In genomic region chr8:70754871-70755660, GRCm38 (mm10) we compare ENCODE assay signal across 8 mouse cellular contexts. TPM values are rescaled to one million over a fixed set of nuclear protein-coding genes. Genes with fewer than 3 reads are reported as not detected.
DNase-seq lines count a peak whose midpoint lies in the region; ATAC-seq and TF ChIP-seq lines count a peak whose summit lies in the region.

No protein-coding gene starts in this region.

- peak overlapping the region; percentile 79 for H3K9ac ChIP-seq in heart, adult 2 months (ENCODE audit: low read depth, low read length)
- peak overlapping the region; percentile 90 for H3K9ac ChIP-seq in embryonic facial prominence, embryonic 13.5 days

- 8% methylated on average over 50 of the region's 50 CpGs for WGBS in heart, adult 2 months
- WGBS in embryonic facial prominence, embryonic 13.5 days: 14% methylated on average over 50 of the region's 50 CpGs
- 19% methylated on average over 50 of the region's 50 CpGs for WGBS in hindbrain, embryonic 10.5 days

- peak overlapping the region; percentile 64 for H3K4me3 ChIP-seq in heart, adult 2 months
- H3K4me3 ChIP-seq in embryonic facial prominence, embryonic 13.5 days: peak overlapping the region; percentile 81
- H3K4me3 ChIP-seq in hindbrain, embryonic 10.5 days: peak overlapping the region; percentile 69
- H3K4me3 ChIP-seq in megakaryocyte, embryonic 14.5 days (replicated peaks): peak overlapping the region; percentile 93

- 0 out of 2 replicates have a peak, but pooled peaks have one; percentile 5 for TF ChIP-seq POLR2A in heart, adult 2 months (IDR thresholded peaks at IDR 0.05; ENCODE audit: insufficient read depth, low read depth, low read length)

- H3K9me3 ChIP-seq in embryonic facial prominence, embryonic 13.5 days: no peaks in the 10 kb centered on the region
- H3K9me3 ChIP-seq in hindbrain, embryonic 10.5 days: no peaks in the 10 kb centered on the region
- no peaks in the 10 kb centered on the region for H3K9me3 ChIP-seq in megakaryocyte, embryonic 14.5 days

- H3K79me2 ChIP-seq in heart, adult 2 months (replicated peaks; ENCODE audit: control insufficient read depth, insufficient read depth, low read length): no peaks in the 10 kb centered on the region

- TF ChIP-seq EP300 in heart, adult 2 months (IDR thresholded peaks at IDR 0.05; ENCODE audit: insufficient read depth, low read depth, low read length): no peak

- DNase-seq in heart, adult 2 months: peak in 1 of 2 experiments; percentile 66
- no peak for DNase-seq in heart, adult 9 months (ENCODE audit: low spot score in 2 of 2)
- peak; percentile 55 for DNase-seq in adipocyte (ENCODE audit: low spot score)
- DNase-seq in hindbrain, embryonic 10.5 days (ENCODE audit: low spot score): no peak
- DNase-seq in layer of hippocampus, postnatal 25 days (ENCODE audit: extremely low spot score in 1 of 2, low spot score in 1 of 2): peak; percentile 62 to 71
- DNase-seq in splenic B cell, adult 2 months (ENCODE audit: low read depth, low spot score): peak; percentile 53

- peak overlapping the region; percentile 95 for H3K4me2 ChIP-seq in embryonic facial prominence, embryonic 13.5 days

- no peak for TF ChIP-seq CTCF in heart, adult 2 months (IDR thresholded peaks at IDR 0.05)

- no peaks in the 10 kb centered on the region for H3K27me3 ChIP-seq in heart, adult 2 months (ENCODE audit: control insufficient read depth, insufficient read depth, low read length)
- H3K27me3 ChIP-seq in embryonic facial prominence, embryonic 13.5 days: no peaks in the 10 kb centered on the region
- H3K27me3 ChIP-seq in hindbrain, embryonic 10.5 days (ENCODE audit: insufficient read depth, poor library complexity, severe bottlenecking): peaks cover 20% of the 10 kb centered on the region
- H3K27me3 ChIP-seq in megakaryocyte, embryonic 14.5 days (replicated peaks): peaks cover 5% of the 10 kb centered on the region
- H3K27me3 ChIP-seq in splenic B cell, adult 2 months (ENCODE audit: control insufficient read depth, insufficient read depth, low read length, poor library complexity, severe bottlenecking): no peaks in the 10 kb centered on the region

- H3K4me1 ChIP-seq in heart, adult 2 months (ENCODE audit: control insufficient read depth, insufficient read depth, low read length): peaks cover 29% of the 10 kb centered on the region
- H3K4me1 ChIP-seq in embryonic facial prominence, embryonic 13.5 days: peaks cover 37% of the 10 kb centered on the region
- peaks cover 60% of the 10 kb centered on the region for H3K4me1 ChIP-seq in hindbrain, embryonic 10.5 days (replicated peaks)
- peaks cover 81% of the 10 kb centered on the region for H3K4me1 ChIP-seq in megakaryocyte, embryonic 14.5 days

- peak overlapping the region; percentile 81 for H3K27ac ChIP-seq in heart, adult 2 months
- peak overlapping the region; percentile 69 for H3K27ac ChIP-seq in embryonic facial prominence, embryonic 13.5 days
- peak overlapping the region; percentile 85 for H3K27ac ChIP-seq in hindbrain, embryonic 10.5 days

- intact Hi-C loops in heart, adult 2 months (cut with DNase I): loop anchor here (5.0 kb wide), 1 partner anchor 53 kb away; the partner anchor contains the start of gene Iqcn

- peaks cover 3% of the 10 kb centered on the region; the same call in 1 of the 2 replicates for H3K36me3 ChIP-seq in heart, adult 2 months (ENCODE audit: control insufficient read depth, insufficient read depth, low read length)
- peaks cover 30% of the 10 kb centered on the region for H3K36me3 ChIP-seq in embryonic facial prominence, embryonic 13.5 days
- peaks cover 27% of the 10 kb centered on the region for H3K36me3 ChIP-seq in hindbrain, embryonic 10.5 days
- H3K36me3 ChIP-seq in megakaryocyte, embryonic 14.5 days (replicated peaks; ENCODE audit: low read length): peaks cover 40% of the 10 kb centered on the region
- H3K36me3 ChIP-seq in splenic B cell, adult 2 months (ENCODE audit: control insufficient read depth, insufficient read depth, low read length, poor library complexity, severe bottlenecking): no peaks in the 10 kb centered on the region; the same call in none of the 2 replicates

- ATAC-seq in embryonic facial prominence, embryonic 13.5 days (ENCODE audit: insufficient number of reproducible peaks, insufficient read depth, low FRiP score, low TSS enrichment, low read depth): peak; percentile 9; the same call in 1 of the 2 replicates

RNA-seq across cellular contexts. Expression of gene Rab3a, which starts 0.6 kb away (rescaled TPM):
- total RNA-seq in heart, adult 2 months (2021): 10 to 100 TPM; 46.5 to 48.0 TPM
- polyA plus RNA-seq in heart, adult 2 months (2012; rRNA removed): 89.1 and 117 TPM in 2 replicates
- polyA plus RNA-seq in embryonic facial prominence, embryonic 13.5 days (2015; fragmentation: Nextera tagmentation; extraction: Ambion mirVana): 23.8 TPM in 2 replicates
- polyA plus RNA-seq in hindbrain, embryonic 10.5 days (2016; fragmentation: Nextera tagmentation; extraction: Ambion mirVana): 24.8 and 70.3 TPM in 2 replicates
- 100 to 1,000 TPM; 789 to 843 TPM for total RNA-seq in layer of hippocampus, postnatal 25 days (2021)
- 7.8 and 38.4 TPM in 2 replicates for polyA plus RNA-seq in megakaryocyte, embryonic 14.5 days (2012; ENCODE audit: insufficient read depth, low replicate concordance)

RNA-seq across cellular contexts. Expression of gene Mpv17l2, which starts 5.7 kb away (rescaled TPM):
- total RNA-seq in heart, adult 2 months (2021): 10 to 100 TPM; 21.7 to 29.1 TPM
- polyA plus RNA-seq in heart, adult 2 months (2012; rRNA removed): 30.0 and 32.2 TPM in 2 replicates
- 29.3 and 36.7 TPM in 2 replicates for polyA plus RNA-seq in embryonic facial prominence, embryonic 13.5 days (2015; fragmentation: Nextera tagmentation; extraction: Ambion mirVana)
- polyA plus RNA-seq in hindbrain, embryonic 10.5 days (2016; fragmentation: Nextera tagmentation; extraction: Ambion mirVana): 35.0 and 40.6 TPM in 2 replicates
- total RNA-seq in layer of hippocampus, postnatal 25 days (2021): 10 to 100 TPM; 41.7 to 42.2 TPM
- 99.7 and 186 TPM in 2 replicates for polyA plus RNA-seq in megakaryocyte, embryonic 14.5 days (2012; ENCODE audit: insufficient read depth, low replicate concordance)

RNA-seq across cellular contexts. Expression of gene Pik3r2, which starts 21.4 kb away (rescaled TPM):
- total RNA-seq in heart, adult 2 months (2021): 10 to 100 TPM; 22.0 to 22.4 TPM
- 34.3 and 45.5 TPM in 2 replicates for polyA plus RNA-seq in heart, adult 2 months (2012; rRNA removed)
- 76.8 and 85.4 TPM in 2 replicates for polyA plus RNA-seq in embryonic facial prominence, embryonic 13.5 days (2015; fragmentation: Nextera tagmentation; extraction: Ambion mirVana)
- polyA plus RNA-seq in hindbrain, embryonic 10.5 days (2016; fragmentation: Nextera tagmentation; extraction: Ambion mirVana): 73.4 and 82.1 TPM in 2 replicates
- total RNA-seq in layer of hippocampus, postnatal 25 days (2021): 100 to 1,000 TPM; 154 to 159 TPM
- 51.5 and 59.4 TPM in 2 replicates for polyA plus RNA-seq in megakaryocyte, embryonic 14.5 days (2012; ENCODE audit: insufficient read depth, low replicate concordance)

RNA-seq across cellular contexts. Expression of gene Pde4c, which starts 31.5 kb away (rescaled TPM):
- 1 to 10 TPM; 2.3 to 2.7 TPM for total RNA-seq in heart, adult 2 months (2021)
- 10.8 and 11.0 TPM in 2 replicates for polyA plus RNA-seq in heart, adult 2 months (2012; rRNA removed)
- polyA plus RNA-seq in embryonic facial prominence, embryonic 13.5 days (2015; fragmentation: Nextera tagmentation; extraction: Ambion mirVana): 0.13 and 0.14 TPM in 2 replicates
- 0.63 and 0.69 TPM in 2 replicates for polyA plus RNA-seq in hindbrain, embryonic 10.5 days (2016; fragmentation: Nextera tagmentation; extraction: Ambion mirVana)
- 1 to 10 TPM in 1 of 2 experiments, under 1 TPM in 1; 0.89 to 1.2 TPM for total RNA-seq in layer of hippocampus, postnatal 25 days (2021)
- 0.03 TPM in 1 of 2 replicates, not detected in the other for polyA plus RNA-seq in megakaryocyte, embryonic 14.5 days (2012; ENCODE audit: insufficient read depth, low replicate concordance)

RNA-seq across cellular contexts. Expression of gene Gm3336, which starts 36.7 kb away (rescaled TPM):
- total RNA-seq in heart, adult 2 months (2021): not detected
- not detected in 2 replicates for polyA plus RNA-seq in heart, adult 2 months (2012; rRNA removed)
- polyA plus RNA-seq in embryonic facial prominence, embryonic 13.5 days (2015; fragmentation: Nextera tagmentation; extraction: Ambion mirVana): not detected in 2 replicates
- polyA plus RNA-seq in hindbrain, embryonic 10.5 days (2016; fragmentation: Nextera tagmentation; extraction: Ambion mirVana): not detected in 2 replicates
- not detected for total RNA-seq in layer of hippocampus, postnatal 25 days (2021)
- polyA plus RNA-seq in megakaryocyte, embryonic 14.5 days (2012; ENCODE audit: insufficient read depth, low replicate concordance): 0.26 TPM in 1 of 2 replicates, not detected in the other

Comparison
In these comparisons a context has a peak if more than half of its experiments do, and no peak if none do; other contexts are left out.
1. DNase-seq: peak in adipocyte (single experiment), layer of hippocampus, postnatal 25 days (2 of 2) and splenic B cell, adult 2 months (single experiment); none in heart, adult 9 months (0 of 2) and hindbrain, embryonic 10.5 days (single experiment).
2. Peak in every context shown above with its lines, with median percentiles within 50 percentile points of each other: H3K27ac ChIP-seq and H3K4me3 ChIP-seq.